Comparison of ENCODE assay signal across 21 mouse cellular contexts in genomic region chr10:110917521-110917920, GRCm38 (mm10). TPM values are rescaled to one million over a fixed set of nuclear protein-coding genes. Genes with fewer than 3 reads are reported as not detected.
A peak's percentile ranks its signal among the peaks of the same experiment; 100 is the strongest.
DNase-seq lines count a peak whose midpoint lies in the region; ATAC-seq and TF ChIP-seq lines count a peak whose summit lies in the region.
"Had no signal": no experiment of that assay in that cellular context is flagged by ENCODE, and none has a peak within 500 bp of the region (broad histone marks: within the 10 kb centered on the region; RNA-seq: fewer than 3 reads in every experiment).

No protein-coding gene starts in this region.

- intact Hi-C loops in heart, postnatal 25 days (cut with DNase I): no loop called here

- H3K9me3 ChIP-seq in midbrain, embryonic 11.5 days (ENCODE audit: control insufficient read depth, low read length): no peaks in the 10 kb centered on the region
- no peaks in the 10 kb centered on the region for H3K9me3 ChIP-seq in midbrain, embryonic 16.5 days (replicated peaks; ENCODE audit: control insufficient read depth, low read length, poor library complexity, severe bottlenecking)
- H3K9me3 ChIP-seq in embryonic facial prominence, embryonic 10.5 days: no peaks in the 10 kb centered on the region
- no peaks in the 10 kb centered on the region for H3K9me3 ChIP-seq in lung, postnatal 0 days (ENCODE audit: low read length)

- H3K4me2 ChIP-seq in midbrain, embryonic 11.5 days: no peak overlapping the region
- H3K4me2 ChIP-seq in midbrain, embryonic 16.5 days (ENCODE audit: low read length): no peak overlapping the region
- no peak overlapping the region for H3K4me2 ChIP-seq in lung, postnatal 0 days (replicated peaks; ENCODE audit: low read depth, low read length)

- H3K9ac ChIP-seq in midbrain, embryonic 11.5 days (ENCODE audit: low read length): no peak overlapping the region
- no peak overlapping the region for H3K9ac ChIP-seq in midbrain, embryonic 16.5 days (ENCODE audit: low read depth, low read length)
- no peak overlapping the region for H3K9ac ChIP-seq in lung, postnatal 0 days (replicated peaks; ENCODE audit: low read depth)

- peak; percentile 65 for DNase-seq in heart, adult 11 months
- DNase-seq in heart, postnatal 25 days (ENCODE audit: low spot score): no peak
- peak; percentile 81 for DNase-seq in midbrain, embryonic 11.5 days (ENCODE audit: low spot score, missing footprints)
- no peak for DNase-seq in embryonic facial prominence, embryonic 10.5 days (ENCODE audit: low spot score)
- DNase-seq in lung, postnatal 0 days (ENCODE audit: low spot score): no peak
- DNase-seq: adrenal gland, adult 2 months; adrenal gland, adult 8-10 months; adrenal gland, postnatal 10 days; adrenal gland, postnatal 14 days; adrenal gland, postnatal 25 days; adrenal gland, postnatal 36 days; B cell, adult 2 months; cerebellum, adult 11 months; cerebellum, adult 11-12 months; cerebellum, adult 18-20 months had no signal

- no peak overlapping the region for H3K27ac ChIP-seq in midbrain, embryonic 11.5 days (ENCODE audit: low read depth, low read length)
- H3K27ac ChIP-seq in midbrain, embryonic 16.5 days (ENCODE audit: low read length): no peak overlapping the region
- 0 out of 2 replicates have a peak overlapping the region, but pooled peaks have one; percentile 72 for H3K27ac ChIP-seq in embryonic facial prominence, embryonic 10.5 days (replicated peaks)
- H3K27ac ChIP-seq in lung, postnatal 0 days (ENCODE audit: low read length): no peak overlapping the region

- no peaks in the 10 kb centered on the region for H3K27me3 ChIP-seq in midbrain, embryonic 11.5 days (ENCODE audit: control insufficient read depth, insufficient read depth, low read length)
- H3K27me3 ChIP-seq in midbrain, embryonic 16.5 days (ENCODE audit: control insufficient read depth, insufficient read depth, low read depth, low read length): no peaks in the 10 kb centered on the region
- no peaks in the 10 kb centered on the region for H3K27me3 ChIP-seq in embryonic facial prominence, embryonic 10.5 days (replicated peaks; ENCODE audit: low read depth, poor library complexity, severe bottlenecking)
- no peaks in the 10 kb centered on the region for H3K27me3 ChIP-seq in lung, postnatal 0 days (replicated peaks; ENCODE audit: insufficient read depth, low read length)
- H3K27me3 ChIP-seq: CH12.LX, Patski had no signal

- no peak for TF ChIP-seq EP300 in lung, postnatal 0 days (IDR thresholded peaks at IDR 0.05)

- no peak for TF ChIP-seq CTCF in lung, postnatal 0 days (IDR thresholded peaks at IDR 0.05)

- 94% methylated on average over 6 of the region's 6 CpGs for WGBS in midbrain, embryonic 11.5 days
- WGBS in midbrain, embryonic 16.5 days: 97% methylated on average over 6 of the region's 6 CpGs
- 90% methylated on average over 6 of the region's 6 CpGs for WGBS in embryonic facial prominence, embryonic 10.5 days
- whole genome bisulfite sequencing in lung, postnatal 0 days: 94% methylated on average over 6 of the region's 6 CpGs

- ATAC-seq in midbrain, embryonic 11.5 days (ENCODE audit: low FRiP score): no peak
- ATAC-seq in midbrain, embryonic 16.5 days: no peak
- ATAC-seq in lung, postnatal 0 days: no peak
- ATAC-seq: activated CD4-positive, CD25-positive, alpha-beta regulatory T cell, adult 4 months; CD4-positive, CD25-positive, alpha-beta regulatory T cell, adult 4 months; Patski had no signal

- no peak overlapping the region for H3K4me3 ChIP-seq in midbrain, embryonic 11.5 days (ENCODE audit: low read depth, low read length)
- H3K4me3 ChIP-seq in midbrain, embryonic 16.5 days (ENCODE audit: low read depth, low read length): no peak overlapping the region
- no peak overlapping the region for H3K4me3 ChIP-seq in embryonic facial prominence, embryonic 10.5 days
- H3K4me3 ChIP-seq in lung, postnatal 0 days (ENCODE audit: low read depth, low read length): no peak overlapping the region

- H3K4me1 ChIP-seq in midbrain, embryonic 11.5 days (ENCODE audit: control insufficient read depth, insufficient read depth, low read length): peaks cover 11% of the 10 kb centered on the region
- H3K4me1 ChIP-seq in midbrain, embryonic 16.5 days (ENCODE audit: control insufficient read depth, insufficient read depth, low read length): peaks cover 15% of the 10 kb centered on the region
- peaks cover 44% of the 10 kb centered on the region for H3K4me1 ChIP-seq in embryonic facial prominence, embryonic 10.5 days
- H3K4me1 ChIP-seq in lung, postnatal 0 days (ENCODE audit: insufficient read depth, low read depth, low read length): peaks cover 13% of the 10 kb centered on the region

- no peaks in the 10 kb centered on the region for H3K36me3 ChIP-seq in midbrain, embryonic 11.5 days (ENCODE audit: control insufficient read depth, insufficient read depth, low read length)
- no peaks in the 10 kb centered on the region for H3K36me3 ChIP-seq in midbrain, embryonic 16.5 days (ENCODE audit: control insufficient read depth, insufficient read depth, low read length)
- no peaks in the 10 kb centered on the region for H3K36me3 ChIP-seq in embryonic facial prominence, embryonic 10.5 days (replicated peaks)
- H3K36me3 ChIP-seq in lung, postnatal 0 days (ENCODE audit: insufficient read depth, low read length): no peaks in the 10 kb centered on the region
- H3K36me3 ChIP-seq: G1E had no signal

RNA-seq across cellular contexts. Expression of gene Csrp2, which starts 2.1 kb away (rescaled TPM):
- total RNA-seq in heart, postnatal 25 days (2021): 10 to 100 TPM; 54.6 to 60.7 TPM
- polyA plus RNA-seq in midbrain, embryonic 11.5 days (2014; fragmentation: Nextera tagmentation; extraction: Ambion mirVana): 165 and 166 TPM in 2 replicates
- 105 and 111 TPM in 2 replicates for polyA plus RNA-seq in midbrain, embryonic 16.5 days (2015; fragmentation: Nextera tagmentation; extraction: Ambion mirVana)
- polyA plus RNA-seq in embryonic facial prominence, embryonic 10.5 days (2016; fragmentation: Nextera tagmentation; extraction: Ambion mirVana): 275 and 290 TPM in 2 replicates
- 124 and 131 TPM in 2 replicates for polyA plus RNA-seq in lung, postnatal 0 days (2015; fragmentation: Nextera tagmentation; extraction: Ambion mirVana)
- polyA plus RNA-seq: G1E had no signal

Comparison
In these comparisons a context has a peak if more than half of its experiments do, and no peak if none do; other contexts are left out.
1. DNase-seq: peak in heart, adult 11 months (single experiment) and midbrain, embryonic 11.5 days (single experiment); none in heart, postnatal 25 days (single experiment), embryonic facial prominence, embryonic 10.5 days (single experiment) and lung, postnatal 0 days (single experiment).